Mouse (Mus musculus): ENCODE results near the gene Tmem256. TPM values are rescaled to one million over a fixed set of nuclear protein-coding genes. Genes with fewer than 3 reads are reported as not detected.

The Tmem256 gene
- total and polyA plus RNA-seq, 2 experiments from 2014 or later = 95.5 to 349 TPM

GRCm38 (mm10) chr11:69880506-69880852 is 42.2 kb downstream of the Tmem256 start:
- Histone ChIP-seq H3K9ac (replicated peaks; ENCODE audit: low read length, poor library complexity, severe bottlenecking) (peak overlapping the region; percentile 50), H3K9me3 (ENCODE audit: low read length) (no peaks in the 10 kb centered on the region), H3K36me3 (ENCODE audit: insufficient read depth, low read length) (no peaks in the 10 kb centered on the region), H3K4me2 (ENCODE audit: low read depth, low read length, poor library complexity, severe bottlenecking) (peak overlapping the region; percentile 78), H3K27me3 (ENCODE audit: insufficient read depth, low read length) (no peaks in the 10 kb centered on the region), H3K4me3 (ENCODE audit: low read depth, low read length) (peak overlapping the region; percentile 46), H3K27ac (ENCODE audit: low read depth, low read length) (peak overlapping the region; percentile 43; the same call in 1 of the 2 replicates), H3K4me1 (ENCODE audit: insufficient read depth, low read length) (no peaks in the 10 kb centered on the region)
- ATAC-seq (ENCODE audit: low FRiP score) (peak; percentile 22; the same call in 1 of the 2 replicates), DNase-seq (ENCODE audit: low spot score) (peak; percentile 74)
- peak; percentile 86 for TF ChIP-seq CTCF (IDR thresholded peaks at IDR 0.05)
- 2% methylated on average over 18 of the region's 18 CpGs for WGBS

- ATAC-seq (ENCODE audit: low FRiP score) (peak; percentile 79), DNase-seq (ENCODE audit: low spot score) (peak; percentile 71)
- no peaks in the 10 kb centered on the region for H3K36me3 ChIP-seq (ENCODE audit: insufficient read depth, low read length)
- TF ChIP-seq CTCF (IDR thresholded peaks at IDR 0.05) = peak; percentile 38
- H3K4me2 ChIP-seq (ENCODE audit: low read depth, low read length, poor library complexity, severe bottlenecking) = peak within 1 kb of the TSS; percentile 78
- WGBS = under 1% methylated on average over 44 of the region's 46 CpGs
- H3K9ac ChIP-seq (replicated peaks; ENCODE audit: low read length, poor library complexity, severe bottlenecking) = peak within 1 kb of the TSS; percentile 50
- H3K4me1 ChIP-seq (ENCODE audit: insufficient read depth, low read length) = no peaks in the 10 kb centered on the region
- peak within 1 kb of the TSS; percentile 43; the same call in 1 of the 2 replicates for H3K27ac ChIP-seq (ENCODE audit: low read depth, low read length)
- H3K4me3 ChIP-seq (ENCODE audit: low read depth, low read length) = peak within 1 kb of the TSS; percentile 46
- no peaks in the 10 kb centered on the region for H3K9me3 ChIP-seq (ENCODE audit: low read length)
- no peaks in the 10 kb centered on the region for H3K27me3 ChIP-seq (ENCODE audit: insufficient read depth, low read length)
Measured at GRCm38 (mm10) chr11:69880853-69881603, 42.7 kb downstream of the Tmem256 start, which contains the start of gene Kctd11. Gene Kctd11 (minus strand): TSS chr11:69881406.

DNA sequence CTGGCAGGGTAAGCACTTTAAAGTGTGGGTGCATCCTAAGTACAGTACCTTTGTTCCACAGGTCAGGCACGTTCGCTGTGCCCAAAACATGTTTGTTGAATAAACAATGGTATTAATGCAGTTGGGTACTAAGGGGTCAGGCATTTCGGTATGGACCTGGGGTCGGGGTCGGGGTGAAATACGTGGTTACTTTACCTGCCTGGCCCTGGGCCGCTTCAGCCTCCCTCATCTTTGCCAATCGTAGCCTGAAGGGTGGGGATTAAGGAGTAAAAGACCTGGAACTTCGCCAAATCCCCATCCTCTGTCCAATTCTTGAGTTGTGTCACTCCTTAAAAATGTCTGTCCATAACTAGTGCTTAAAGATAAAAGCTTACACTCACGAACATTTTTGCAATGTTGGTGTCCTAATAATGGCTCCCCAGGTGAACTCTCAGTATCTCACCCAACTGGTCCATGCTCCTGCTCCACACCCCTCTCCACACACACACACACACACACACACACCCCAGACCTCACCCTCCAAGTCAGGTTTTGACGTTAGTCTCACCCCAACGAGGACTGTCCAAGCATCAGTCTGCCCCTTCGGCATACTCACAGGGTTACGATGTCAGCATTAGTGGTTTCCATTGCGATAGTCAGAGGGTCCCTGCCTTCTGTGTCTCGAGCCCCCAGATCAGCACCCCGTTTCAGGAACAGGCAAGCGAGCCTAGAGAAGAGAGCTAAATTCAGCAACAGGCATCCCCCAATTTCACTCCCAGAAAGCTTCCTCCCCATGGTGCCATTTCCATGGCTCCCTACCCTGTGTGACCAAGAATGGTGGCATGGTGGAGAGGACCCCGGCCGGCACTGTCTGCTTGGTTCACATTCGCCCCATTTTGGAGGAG is 43.7 kb downstream of the Tmem256 start:
- Histone ChIP-seq H3K4me3 (ENCODE audit: low read depth, low read length) (peak overlapping the region; percentile 46), H3K9ac (replicated peaks; ENCODE audit: low read length, poor library complexity, severe bottlenecking) (no peak overlapping the region), H3K27me3 (ENCODE audit: insufficient read depth, low read length) (no peaks in the 10 kb centered on the region), H3K4me2 (ENCODE audit: low read depth, low read length, poor library complexity, severe bottlenecking) (peak overlapping the region; percentile 78), H3K9me3 (ENCODE audit: low read length) (no peaks in the 10 kb centered on the region), H3K36me3 (ENCODE audit: insufficient read depth, low read length) (no peaks in the 10 kb centered on the region), H3K4me1 (ENCODE audit: insufficient read depth, low read length) (no peaks in the 10 kb centered on the region), H3K27ac (ENCODE audit: low read depth, low read length) (no peak overlapping the region)
- no peak for TF ChIP-seq CTCF (IDR thresholded peaks at IDR 0.05)
- ATAC-seq (ENCODE audit: low FRiP score) (no peak), DNase-seq (ENCODE audit: low spot score) (no peak)
- WGBS = 61% methylated on average over 21 of the region's 21 CpGs

DNA sequence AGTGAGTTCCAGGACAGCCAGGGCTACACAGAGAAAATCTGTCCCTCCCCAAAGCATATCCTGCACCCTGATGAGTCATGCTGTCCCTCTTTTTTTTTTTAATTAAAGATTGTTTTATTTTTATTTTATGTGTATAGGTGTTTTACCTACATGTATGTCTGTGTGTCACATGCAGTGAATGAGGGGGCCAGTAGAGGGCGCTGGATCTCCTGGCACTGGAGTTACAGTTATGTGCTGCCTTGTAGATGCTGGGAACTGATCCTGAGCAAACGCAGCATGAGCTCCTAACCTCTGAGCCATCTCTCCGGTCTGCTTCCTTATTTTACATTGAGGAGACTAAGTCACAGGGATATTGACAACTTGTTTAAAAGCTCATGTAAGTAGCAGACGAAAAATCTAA is 44.8 kb downstream of the Tmem256 start:
- Histone ChIP-seq H3K27ac (ENCODE audit: low read depth, low read length) (no peak overlapping the region), H3K9ac (replicated peaks; ENCODE audit: low read length, poor library complexity, severe bottlenecking) (no peak overlapping the region), H3K4me2 (ENCODE audit: low read depth, low read length, poor library complexity, severe bottlenecking) (no peak overlapping the region), H3K4me3 (ENCODE audit: low read depth, low read length) (no peak overlapping the region), H3K9me3 (ENCODE audit: low read length) (no peaks in the 10 kb centered on the region), H3K27me3 (ENCODE audit: insufficient read depth, low read length) (no peaks in the 10 kb centered on the region), H3K36me3 (ENCODE audit: insufficient read depth, low read length) (no peaks in the 10 kb centered on the region), H3K4me1 (ENCODE audit: insufficient read depth, low read length) (no peaks in the 10 kb centered on the region)
- DNase-seq (ENCODE audit: low spot score) = no peak
- TF ChIP-seq CTCF (IDR thresholded peaks at IDR 0.05) = peak; percentile 60
- ATAC-seq (ENCODE audit: low FRiP score) = no peak
- 65% methylated on average over 4 of the region's 4 CpGs for WGBS

GRCm38 (mm10) chr11:69883527-69884151 is 45.3 kb downstream of the Tmem256 start:
- no peak overlapping the region for H3K4me2 ChIP-seq (ENCODE audit: low read depth, low read length, poor library complexity, severe bottlenecking)
- no peaks in the 10 kb centered on the region for H3K36me3 ChIP-seq (ENCODE audit: insufficient read depth, low read length)
- no peak for TF ChIP-seq CTCF (IDR thresholded peaks at IDR 0.05)
- H3K4me3 ChIP-seq (ENCODE audit: low read depth, low read length) = no peak overlapping the region
- no peak for DNase-seq (ENCODE audit: low spot score)
- 85% methylated on average over 8 of the region's 8 CpGs for WGBS
- ATAC-seq (ENCODE audit: low FRiP score) = no peak
- no peaks in the 10 kb centered on the region for H3K4me1 ChIP-seq (ENCODE audit: insufficient read depth, low read length)
- no peak overlapping the region for H3K9ac ChIP-seq (replicated peaks; ENCODE audit: low read length, poor library complexity, severe bottlenecking)
- no peak overlapping the region for H3K27ac ChIP-seq (ENCODE audit: low read depth, low read length)
- H3K27me3 ChIP-seq (ENCODE audit: insufficient read depth, low read length) = no peaks in the 10 kb centered on the region
- H3K9me3 ChIP-seq (ENCODE audit: low read length) = no peaks in the 10 kb centered on the region

All from midbrain, postnatal 0 days (tissue).